Mouse (Mus musculus) heart, postnatal 0 days (tissue): ENCODE results near the gene Slc4a1.

Experiments used
- CTCF ChIP-seq: IDR thresholded peaks from 2 replicates; pipeline ENCODE4 v1.5.1; 2016; ENCODE audit warnings: antibody characterized with exemption, control low read depth, low read depth
- EP300 ChIP-seq: IDR thresholded peaks from 2 replicates; pipeline ENCODE4 v1.6.1; 2016; ENCODE audit warnings: antibody characterized with exemption, low read depth

- TF ChIP-seq CTCF (no peak), EP300 (no peak)
Observed at GRCm38 (mm10) chr11:102377186-102377585, 11.2 kb upstream of the Slc4a1 start.
